In genomic region chr2:157259720-157260119, GRCm38 (mm10) we compare ENCODE assay signal across 9 mouse cellular contexts. TPM values are rescaled to one million over a fixed set of nuclear protein-coding genes. Genes with fewer than 3 reads are reported as not detected.
DNase-seq lines count a peak whose midpoint lies in the region; ATAC-seq and TF ChIP-seq lines count a peak whose summit lies in the region.
"Had no signal": no experiment of that assay in that cellular context is flagged by ENCODE, and none has a peak within 500 bp of the region (broad histone marks: within the 10 kb centered on the region; RNA-seq: fewer than 3 reads in every experiment).

No protein-coding gene starts in this region.

- intact Hi-C loops in left cerebral cortex, postnatal 4 days (cut with DNase I), result no loop called here

- no peak overlapping the region for H3K27ac ChIP-seq in hindbrain, embryonic 10.5 days
- H3K27ac ChIP-seq in hindbrain, embryonic 16.5 days (ENCODE audit: low read depth, low read length), result no peak overlapping the region
- H3K27ac ChIP-seq in hindbrain, postnatal 0 days, result no peak overlapping the region
- H3K27ac ChIP-seq: neural tube, embryonic 13.5 days had no signal

- no peak overlapping the region for H3K4me2 ChIP-seq in hindbrain, embryonic 16.5 days (ENCODE audit: low read length)
- no peak overlapping the region for H3K4me2 ChIP-seq in hindbrain, postnatal 0 days (ENCODE audit: low read depth, low read length)
- H3K4me2 ChIP-seq: neural tube, embryonic 13.5 days had no signal

- no peaks in the 10 kb centered on the region for H3K27me3 ChIP-seq in hindbrain, embryonic 10.5 days (ENCODE audit: insufficient read depth, poor library complexity, severe bottlenecking)
- H3K27me3 ChIP-seq in hindbrain, embryonic 16.5 days (replicated peaks; ENCODE audit: control insufficient read depth, insufficient read depth, low read length), result no peaks in the 10 kb centered on the region
- H3K27me3 ChIP-seq in hindbrain, postnatal 0 days (ENCODE audit: insufficient read depth, low read length), result no peaks in the 10 kb centered on the region
- H3K27me3 ChIP-seq: neural tube, embryonic 13.5 days had no signal

- ATAC-seq in hindbrain, embryonic 16.5 days, result no peak; the same call in 1 of the 2 replicates
- ATAC-seq in common myeloid progenitor, adult 5-6 weeks (replicated peaks; ENCODE audit: low read depth, poor library complexity, severe bottlenecking), result peak; percentile 99
- ATAC-seq in hindbrain, postnatal 0 days, result no peak
- peak; percentile 73 for ATAC-seq in neutrophil, adult 5-6 weeks (ENCODE audit: extremely low read depth, insufficient number of reproducible peaks, low FRiP score, poor library complexity, severe bottlenecking)

- no peaks in the 10 kb centered on the region for H3K4me1 ChIP-seq in hindbrain, embryonic 10.5 days (replicated peaks)
- no peaks in the 10 kb centered on the region for H3K4me1 ChIP-seq in hindbrain, embryonic 16.5 days (ENCODE audit: control insufficient read depth, insufficient read depth, low read depth, low read length)
- H3K4me1 ChIP-seq in hindbrain, postnatal 0 days (ENCODE audit: insufficient read depth, low read length), result no peaks in the 10 kb centered on the region
- H3K4me1 ChIP-seq: neural tube, embryonic 13.5 days had no signal

- DNase-seq in hindbrain, embryonic 10.5 days (ENCODE audit: low spot score), result peak; percentile 64
- DNase-seq in NIH3T3 (ENCODE audit: low read depth), result peak; percentile 78
- DNase-seq in hindbrain, postnatal 0 days (ENCODE audit: low spot score), result peak; percentile 68
- peak; percentile 67 for DNase-seq in left cerebral cortex, postnatal 4 days
- DNase-seq in thymus, postnatal 10 days (ENCODE audit: low spot score in 2 of 2), result peak; percentile 28 to 64

- H3K9ac ChIP-seq in hindbrain, embryonic 16.5 days (ENCODE audit: low read depth, low read length), result no peak overlapping the region
- no peak overlapping the region for H3K9ac ChIP-seq in hindbrain, postnatal 0 days (replicated peaks; ENCODE audit: low read length)
- H3K9ac ChIP-seq: neural tube, embryonic 13.5 days had no signal

- 7% methylated on average over 5 of the region's 5 CpGs for WGBS in hindbrain, embryonic 10.5 days
- WGBS in hindbrain, embryonic 16.5 days, result 7% methylated on average over 5 of the region's 5 CpGs
- WGBS in hindbrain, postnatal 0 days, result 3% methylated on average over 5 of the region's 5 CpGs

- no peak overlapping the region for H3K4me3 ChIP-seq in hindbrain, embryonic 10.5 days
- H3K4me3 ChIP-seq in hindbrain, embryonic 16.5 days (ENCODE audit: low read length), result no peak overlapping the region
- no peak overlapping the region for H3K4me3 ChIP-seq in hindbrain, postnatal 0 days (ENCODE audit: low read length)
- H3K4me3 ChIP-seq: neural tube, embryonic 13.5 days had no signal

- peak; percentile 73 for TF ChIP-seq CTCF in hindbrain, postnatal 0 days (IDR thresholded peaks at IDR 0.05; ENCODE audit: low read depth)

- H3K9me3 ChIP-seq in hindbrain, embryonic 10.5 days, result no peaks in the 10 kb centered on the region
- H3K9me3 ChIP-seq in hindbrain, embryonic 16.5 days (ENCODE audit: control insufficient read depth, low read length), result no peaks in the 10 kb centered on the region
- no peaks in the 10 kb centered on the region for H3K9me3 ChIP-seq in hindbrain, postnatal 0 days (ENCODE audit: low read length)
- H3K9me3 ChIP-seq: neural tube, embryonic 13.5 days had no signal

- H3K36me3 ChIP-seq in hindbrain, embryonic 10.5 days, result no peaks in the 10 kb centered on the region
- no peaks in the 10 kb centered on the region for H3K36me3 ChIP-seq in hindbrain, embryonic 16.5 days (ENCODE audit: control insufficient read depth, insufficient read depth, low read length)
- no peaks in the 10 kb centered on the region for H3K36me3 ChIP-seq in hindbrain, postnatal 0 days (ENCODE audit: insufficient read depth, low read length)
- H3K36me3 ChIP-seq: neural tube, embryonic 13.5 days had no signal

RNA-seq across cellular contexts. Expression of gene Rpn2, which starts 19.1 kb away (rescaled TPM):
- 273 and 275 TPM in 2 replicates for polyA plus RNA-seq in hindbrain, embryonic 10.5 days (2016; fragmentation: Nextera tagmentation; extraction: Ambion mirVana)
- 237 and 246 TPM in 2 replicates for polyA plus RNA-seq in hindbrain, embryonic 16.5 days (2015; fragmentation: Nextera tagmentation; extraction: Ambion mirVana)
- 178 and 202 TPM in 2 replicates for total RNA-seq in common myeloid progenitor, adult 5-6 weeks (2017)
- total RNA-seq in hindbrain, postnatal 0 days (2014; rRNA removed), result 240 and 253 TPM in 2 replicates
- 201 and 204 TPM in 2 replicates for polyA plus RNA-seq in hindbrain, postnatal 0 days (2015; fragmentation: Nextera tagmentation; extraction: Ambion mirVana)
- total RNA-seq in left cerebral cortex, postnatal 4 days (2021), result 100 to 1,000 TPM; 147 to 152 TPM
- total RNA-seq in neutrophil, adult 5-6 weeks (2017), result 65.4 and 71.1 TPM in 2 replicates

RNA-seq across cellular contexts. Expression of gene Mroh8, which starts 19.6 kb away (rescaled TPM):
- polyA plus RNA-seq in hindbrain, embryonic 10.5 days (2016; fragmentation: Nextera tagmentation; extraction: Ambion mirVana), result 0.44 and 0.60 TPM in 2 replicates
- 0.47 and 0.51 TPM in 2 replicates for polyA plus RNA-seq in hindbrain, embryonic 16.5 days (2015; fragmentation: Nextera tagmentation; extraction: Ambion mirVana)
- total RNA-seq in common myeloid progenitor, adult 5-6 weeks (2017), result 0.05 and 1.4 TPM in 2 replicates
- total RNA-seq in hindbrain, postnatal 0 days (2014; rRNA removed), result 0.25 TPM in 1 of 2 replicates, not detected in the other
- 0.42 and 0.70 TPM in 2 replicates for polyA plus RNA-seq in hindbrain, postnatal 0 days (2015; fragmentation: Nextera tagmentation; extraction: Ambion mirVana)
- under 1 TPM in 1 of 2 experiments, not detected in 1; 0.24 TPM for total RNA-seq in left cerebral cortex, postnatal 4 days (2021)
- total RNA-seq in neutrophil, adult 5-6 weeks (2017), result not detected in 2 replicates

RNA-seq across cellular contexts. Expression of gene Rbl1, which starts 55.4 kb away (rescaled TPM):
- polyA plus RNA-seq in hindbrain, embryonic 10.5 days (2016; fragmentation: Nextera tagmentation; extraction: Ambion mirVana), result 22.9 and 28.1 TPM in 2 replicates
- polyA plus RNA-seq in hindbrain, embryonic 16.5 days (2015; fragmentation: Nextera tagmentation; extraction: Ambion mirVana), result 4.7 and 5.9 TPM in 2 replicates
- total RNA-seq in common myeloid progenitor, adult 5-6 weeks (2017), result 87.0 and 92.3 TPM in 2 replicates
- total RNA-seq in hindbrain, postnatal 0 days (2014; rRNA removed), result 8.4 and 12.7 TPM in 2 replicates
- polyA plus RNA-seq in hindbrain, postnatal 0 days (2015; fragmentation: Nextera tagmentation; extraction: Ambion mirVana), result 5.2 and 6.0 TPM in 2 replicates
- 1 to 10 TPM; 4.8 to 4.9 TPM for total RNA-seq in left cerebral cortex, postnatal 4 days (2021)
- total RNA-seq in neutrophil, adult 5-6 weeks (2017), result 30.2 and 34.8 TPM in 2 replicates

Comparison
In these comparisons a context has a peak if more than half of its experiments do, and no peak if none do; other contexts are left out.
1. ATAC-seq: peak in common myeloid progenitor, adult 5-6 weeks (single experiment) and neutrophil, adult 5-6 weeks (single experiment); none in hindbrain, embryonic 16.5 days (single experiment) and hindbrain, postnatal 0 days (single experiment).
2. Peak in every context shown above with its lines, with median percentiles within 50 percentile points of each other: DNase-seq.